Mouse (Mus musculus): ENCODE measurements at regions not wholly inside any gene's neighbourhood (a gene's known extent, or its start where the extent isn't known, plus 50 kb on each side); places are given as distances from the start of the nearest gene placed in this dataset.

- no peaks in the 10 kb centered on the region for H3K9me3 ChIP-seq
- H3K36me3 ChIP-seq = no peaks in the 10 kb centered on the region
- no peak for DNase-seq (ENCODE audit: low spot score)
- H3K27ac ChIP-seq = no peak overlapping the region
- no peak overlapping the region for H3K4me3 ChIP-seq
- no peaks in the 10 kb centered on the region for H3K4me1 ChIP-seq (replicated peaks)
- no peaks in the 10 kb centered on the region for H3K27me3 ChIP-seq (ENCODE audit: insufficient read depth, poor library complexity, severe bottlenecking)
Measured at GRCm38 (mm10) chr1:73495971-73496749, 480.5 kb upstream of the Tnp1 start.

GRCm38 (mm10) chr1:73481956-73482355 is 466.2 kb upstream of the Tnp1 start:
- no peak overlapping the region for H3K27ac ChIP-seq
- H3K27me3 ChIP-seq (ENCODE audit: insufficient read depth, poor library complexity, severe bottlenecking) = no peaks in the 10 kb centered on the region
- no peak overlapping the region for H3K4me3 ChIP-seq
- 0 out of 2 replicates have a peak, but pooled peaks cover 6% of the 10 kb centered on the region for H3K4me1 ChIP-seq (replicated peaks)
- DNase-seq (ENCODE audit: low spot score) = no peak
- 77% methylated on average over 2 of the region's 2 CpGs for WGBS
- H3K36me3 ChIP-seq = no peaks in the 10 kb centered on the region
- no peaks in the 10 kb centered on the region for H3K9me3 ChIP-seq

- WGBS = 54% methylated on average over 4 of the region's 4 CpGs
- no peaks in the 10 kb centered on the region for H3K27me3 ChIP-seq (ENCODE audit: insufficient read depth, poor library complexity, severe bottlenecking)
- H3K9me3 ChIP-seq = no peaks in the 10 kb centered on the region
- no peaks in the 10 kb centered on the region for H3K36me3 ChIP-seq
- H3K4me3 ChIP-seq = no peak overlapping the region
- no peak overlapping the region for H3K27ac ChIP-seq
- no peak for DNase-seq (ENCODE audit: low spot score)
- H3K4me1 ChIP-seq (replicated peaks) = 0 out of 2 replicates have a peak, but pooled peaks cover 6% of the 10 kb centered on the region
Measured at GRCm38 (mm10) chr1:73479349-73479920, 463.7 kb upstream of the Tnp1 start.

GRCm38 (mm10) chr1:73460598-73460997 is 444.9 kb upstream of the Tnp1 start:
- no peak overlapping the region for H3K27ac ChIP-seq
- WGBS = 84% methylated on average over 3 of the region's 3 CpGs

GRCm38 (mm10) chr1:73459754-73460534 is 444.2 kb upstream of the Tnp1 start:
- Histone ChIP-seq H3K4me1 (replicated peaks) (peaks cover 10% of the 10 kb centered on the region), H3K27me3 (ENCODE audit: insufficient read depth, poor library complexity, severe bottlenecking) (no peaks in the 10 kb centered on the region), H3K36me3 (no peaks in the 10 kb centered on the region), H3K27ac (no peak overlapping the region), H3K4me3 (no peak overlapping the region), H3K9me3 (no peaks in the 10 kb centered on the region)
- 63% methylated on average over 13 of the region's 13 CpGs for WGBS
- DNase-seq (ENCODE audit: low spot score) = no peak

More at GRCm38 (mm10) chr1:73460598-73460997, 444.9 kb upstream of the Tnp1 start:
- no peaks in the 10 kb centered on the region for H3K27me3 ChIP-seq (ENCODE audit: insufficient read depth, poor library complexity, severe bottlenecking)
- no peaks in the 10 kb centered on the region for H3K36me3 ChIP-seq
- no peak for DNase-seq (ENCODE audit: low spot score)
- H3K4me1 ChIP-seq (replicated peaks) = peaks cover 10% of the 10 kb centered on the region
- H3K9me3 ChIP-seq = no peaks in the 10 kb centered on the region
- H3K4me3 ChIP-seq = no peak overlapping the region

- H3K4me1 ChIP-seq (replicated peaks) = peaks cover 10% of the 10 kb centered on the region
- H3K36me3 ChIP-seq = no peaks in the 10 kb centered on the region
- no peak overlapping the region for H3K27ac ChIP-seq
- no peaks in the 10 kb centered on the region for H3K9me3 ChIP-seq
- no peak for DNase-seq (ENCODE audit: low spot score)
- 90% methylated on average over 2 of the region's 2 CpGs for WGBS
- H3K27me3 ChIP-seq (ENCODE audit: insufficient read depth, poor library complexity, severe bottlenecking) = no peaks in the 10 kb centered on the region
- no peak overlapping the region for H3K4me3 ChIP-seq
Measured at GRCm38 (mm10) chr1:73457261-73457660, 441.6 kb upstream of the Tnp1 start.

GRCm38 (mm10) chr1:73456359-73457062 is 440.8 kb upstream of the Tnp1 start:
- 85% methylated on average over 8 of the region's 8 CpGs for WGBS
- Histone ChIP-seq H3K36me3 (no peaks in the 10 kb centered on the region), H3K9me3 (no peaks in the 10 kb centered on the region), H3K27ac (no peak overlapping the region), H3K4me1 (replicated peaks) (peaks cover 10% of the 10 kb centered on the region), H3K4me3 (no peak overlapping the region), H3K27me3 (ENCODE audit: insufficient read depth, poor library complexity, severe bottlenecking) (no peaks in the 10 kb centered on the region)
- no peak for DNase-seq (ENCODE audit: low spot score)

GRCm38 (mm10) chr1:73444216-73444890 is 428.6 kb upstream of the Tnp1 start:
- 61% methylated on average over 6 of the region's 6 CpGs for WGBS
- DNase-seq (ENCODE audit: low spot score) = no peak
- no peak overlapping the region for H3K27ac ChIP-seq

GRCm38 (mm10) chr1:73438385-73438784 is 422.7 kb upstream of the Tnp1 start:
- 64% methylated on average over 8 of the region's 8 CpGs for WGBS
- H3K36me3 ChIP-seq = no peaks in the 10 kb centered on the region
- H3K9me3 ChIP-seq = no peaks in the 10 kb centered on the region
- no peak for DNase-seq (ENCODE audit: low spot score)
- no peak overlapping the region for H3K4me3 ChIP-seq
- no peaks in the 10 kb centered on the region for H3K4me1 ChIP-seq (replicated peaks)
- no peaks in the 10 kb centered on the region for H3K27me3 ChIP-seq (ENCODE audit: insufficient read depth, poor library complexity, severe bottlenecking)
- H3K27ac ChIP-seq = no peak overlapping the region

More at GRCm38 (mm10) chr1:73444216-73444890, 428.6 kb upstream of the Tnp1 start:
- H3K4me1 ChIP-seq (replicated peaks) = no peaks in the 10 kb centered on the region
- no peaks in the 10 kb centered on the region for H3K9me3 ChIP-seq
- no peaks in the 10 kb centered on the region for H3K36me3 ChIP-seq
- no peaks in the 10 kb centered on the region for H3K27me3 ChIP-seq (ENCODE audit: insufficient read depth, poor library complexity, severe bottlenecking)
- no peak overlapping the region for H3K4me3 ChIP-seq

GRCm38 (mm10) chr1:73428101-73428500 is 412.4 kb upstream of the Tnp1 start:
- Histone ChIP-seq H3K36me3 (no peaks in the 10 kb centered on the region), H3K4me1 (replicated peaks) (no peaks in the 10 kb centered on the region), H3K27me3 (ENCODE audit: insufficient read depth, poor library complexity, severe bottlenecking) (no peaks in the 10 kb centered on the region), H3K4me3 (no peak overlapping the region), H3K27ac (no peak overlapping the region), H3K9me3 (no peaks in the 10 kb centered on the region)
- WGBS = 84% methylated on average over 4 of the region's 4 CpGs
- DNase-seq (ENCODE audit: low spot score) = no peak

GRCm38 (mm10) chr1:73425049-73425448 is 409.3 kb upstream of the Tnp1 start:
- Histone ChIP-seq H3K36me3 (no peaks in the 10 kb centered on the region), H3K9me3 (no peaks in the 10 kb centered on the region), H3K4me1 (replicated peaks) (no peaks in the 10 kb centered on the region), H3K27me3 (ENCODE audit: insufficient read depth, poor library complexity, severe bottlenecking) (no peaks in the 10 kb centered on the region), H3K27ac (no peak overlapping the region), H3K4me3 (no peak overlapping the region)
- no peak for DNase-seq (ENCODE audit: low spot score)
- WGBS = 71% methylated on average over 7 of the region's 7 CpGs

- Histone ChIP-seq H3K4me3 (no peak overlapping the region), H3K27ac (no peak overlapping the region), H3K36me3 (no peaks in the 10 kb centered on the region), H3K9me3 (no peaks in the 10 kb centered on the region), H3K4me1 (replicated peaks) (no peaks in the 10 kb centered on the region), H3K27me3 (ENCODE audit: insufficient read depth, poor library complexity, severe bottlenecking) (no peaks in the 10 kb centered on the region)
- WGBS = 85% methylated on average over 2 of the region's 2 CpGs
- DNase-seq (ENCODE audit: low spot score) = no peak
Measured at GRCm38 (mm10) chr1:73418196-73418595, 402.5 kb upstream of the Tnp1 start.
